In the genomic region with DNA sequence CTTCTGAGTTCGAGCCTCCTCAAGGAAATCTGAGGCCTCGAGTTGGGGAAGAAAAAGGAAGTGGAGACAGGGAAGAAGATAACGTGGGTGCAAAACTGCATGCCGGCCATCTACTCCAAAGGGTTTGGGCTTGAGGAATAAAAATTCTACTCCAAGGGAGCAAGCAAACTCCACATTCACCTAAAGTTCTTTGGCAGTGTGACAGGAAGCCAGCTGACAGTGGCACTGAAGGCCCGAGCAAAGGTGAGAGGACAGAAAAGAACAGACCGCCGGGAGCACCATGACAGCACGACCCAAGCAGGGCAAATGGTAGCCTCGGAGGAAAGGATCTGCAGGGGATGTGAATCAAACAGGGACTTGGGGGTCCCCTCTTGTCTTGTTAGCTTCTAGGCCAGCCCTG, we compare ENCODE assay signal across 8 mouse cellular contexts. TPM values are rescaled to one million over a fixed set of nuclear protein-coding genes. Genes with fewer than 3 reads are reported as not detected.
DNase-seq lines count a peak whose midpoint lies in the region; ATAC-seq and TF ChIP-seq lines count a peak whose summit lies in the region.

No protein-coding gene starts in this region.

- H3K9me3 ChIP-seq in forebrain, embryonic 16.5 days (ENCODE audit: control insufficient read depth, low read length), result no peaks in the 10 kb centered on the region
- H3K9me3 ChIP-seq in kidney, postnatal 0 days (replicated peaks; ENCODE audit: low read length), result no peaks in the 10 kb centered on the region
- no peaks in the 10 kb centered on the region for H3K9me3 ChIP-seq in midbrain, postnatal 0 days (ENCODE audit: low read length)

- H3K9ac ChIP-seq in forebrain, embryonic 16.5 days (replicated peaks; ENCODE audit: low read depth, low read length), result peak overlapping the region; percentile 94
- H3K9ac ChIP-seq in kidney, postnatal 0 days (ENCODE audit: low read depth, low read length), result peak overlapping the region; percentile 80
- peak overlapping the region; percentile 87 for H3K9ac ChIP-seq in midbrain, postnatal 0 days (replicated peaks; ENCODE audit: low read length, poor library complexity, severe bottlenecking)

- no peak for ATAC-seq in forebrain, embryonic 16.5 days
- ATAC-seq in kidney, postnatal 0 days (replicated peaks; ENCODE audit: low FRiP score, low read depth), result no peak
- ATAC-seq in midbrain, postnatal 0 days (ENCODE audit: low FRiP score), result no peak
- ATAC-seq in inflammation-experienced regulatory T-cells, adult 6 months, result no peak

- no peaks in the 10 kb centered on the region for H3K27me3 ChIP-seq in testis, adult 2 months (ENCODE audit: control insufficient read depth, insufficient read depth, low read length)
- H3K27me3 ChIP-seq in forebrain, embryonic 16.5 days (replicated peaks; ENCODE audit: control insufficient read depth, insufficient read depth, low read length), result no peaks in the 10 kb centered on the region
- no peaks in the 10 kb centered on the region for H3K27me3 ChIP-seq in kidney, postnatal 0 days (ENCODE audit: insufficient read depth, low read length)
- H3K27me3 ChIP-seq in midbrain, postnatal 0 days (ENCODE audit: insufficient read depth, low read length), result no peaks in the 10 kb centered on the region

- peak overlapping the region; percentile 82 for H3K4me2 ChIP-seq in forebrain, embryonic 16.5 days (ENCODE audit: low read length)
- H3K4me2 ChIP-seq in kidney, postnatal 0 days (ENCODE audit: low read length), result peak overlapping the region; percentile 76
- peak overlapping the region; percentile 52 for H3K4me2 ChIP-seq in midbrain, postnatal 0 days (ENCODE audit: low read depth, low read length, poor library complexity, severe bottlenecking)

- no peak for TF ChIP-seq CTCF in testis, adult 2 months (IDR thresholded peaks at IDR 0.05; ENCODE audit: control insufficient read depth, insufficient read depth, insufficient replicate concordance, low read depth, low read length)
- TF ChIP-seq CTCF in kidney, postnatal 0 days (IDR thresholded peaks at IDR 0.05; ENCODE audit: low read depth), result no peak
- TF ChIP-seq CTCF in midbrain, postnatal 0 days (IDR thresholded peaks at IDR 0.05), result no peak

- no peak for DNase-seq in testis, postnatal 10 days (ENCODE audit: low spot score)
- DNase-seq in kidney, postnatal 0 days (ENCODE audit: low spot score), result peak; percentile 34
- no peak for DNase-seq in midbrain, postnatal 0 days (ENCODE audit: low spot score)
- no peak for DNase-seq in B cell, adult 2 months
- no peak for DNase-seq in urinary bladder, adult 18-20 months (ENCODE audit: low spot score in 2 of 2)

- H3K36me3 ChIP-seq in testis, adult 2 months (ENCODE audit: control insufficient read depth, insufficient read depth, low read length), result peaks cover 5% of the 10 kb centered on the region
- H3K36me3 ChIP-seq in forebrain, embryonic 16.5 days (ENCODE audit: control insufficient read depth, insufficient read depth), result peaks cover 32% of the 10 kb centered on the region
- peaks cover 46% of the 10 kb centered on the region for H3K36me3 ChIP-seq in kidney, postnatal 0 days (ENCODE audit: insufficient read depth, low read length)
- peaks cover 70% of the 10 kb centered on the region for H3K36me3 ChIP-seq in midbrain, postnatal 0 days (ENCODE audit: insufficient read depth, low read length)

- H3K4me3 ChIP-seq in testis, adult 2 months (ENCODE audit: control insufficient read depth, low read depth, low read length), result peak overlapping the region; percentile 86
- peak overlapping the region; percentile 85 for H3K4me3 ChIP-seq in forebrain, embryonic 16.5 days (replicated peaks; ENCODE audit: low read length)
- peak overlapping the region; percentile 65 for H3K4me3 ChIP-seq in kidney, postnatal 0 days (replicated peaks; ENCODE audit: low read depth, low read length)
- peak overlapping the region; percentile 70 for H3K4me3 ChIP-seq in midbrain, postnatal 0 days (ENCODE audit: low read depth, low read length)

- WGBS in forebrain, embryonic 16.5 days, result 20% methylated on average over 9 of the region's 9 CpGs
- 4% methylated on average over 9 of the region's 9 CpGs for WGBS in kidney, postnatal 0 days
- WGBS in midbrain, postnatal 0 days, result 17% methylated on average over 9 of the region's 9 CpGs

- peaks cover 16% of the 10 kb centered on the region for H3K4me1 ChIP-seq in testis, adult 2 months (ENCODE audit: control insufficient read depth, insufficient read depth, low read length)
- H3K4me1 ChIP-seq in forebrain, embryonic 16.5 days (replicated peaks; ENCODE audit: control insufficient read depth, insufficient read depth, low read length), result peaks cover 14% of the 10 kb centered on the region
- H3K4me1 ChIP-seq in kidney, postnatal 0 days (replicated peaks; ENCODE audit: insufficient read depth, low read length), result peaks cover 10% of the 10 kb centered on the region
- no peaks in the 10 kb centered on the region for H3K4me1 ChIP-seq in midbrain, postnatal 0 days (ENCODE audit: insufficient read depth, low read length)

- H3K27ac ChIP-seq in testis, adult 2 months (ENCODE audit: control insufficient read depth, insufficient read depth, low read depth, low read length), result peak overlapping the region; percentile 75
- H3K27ac ChIP-seq in forebrain, embryonic 16.5 days (ENCODE audit: low read length), result peak overlapping the region; percentile 96
- H3K27ac ChIP-seq in kidney, postnatal 0 days, result peak overlapping the region; percentile 88
- peak overlapping the region; percentile 96 for H3K27ac ChIP-seq in midbrain, postnatal 0 days (ENCODE audit: low read depth, low read length)

- no peak for TF ChIP-seq POLR2A in testis, adult 2 months (IDR thresholded peaks at IDR 0.05; ENCODE audit: control insufficient read depth, low read depth, low read length)

RNA-seq across cellular contexts. Expression of gene Rab1b, which starts 0.8 kb away (rescaled TPM):
- polyA plus RNA-seq in testis, adult 2 months (2012; rRNA removed), result 113 and 124 TPM in 2 replicates
- polyA plus RNA-seq in forebrain, embryonic 16.5 days (2015; fragmentation: Nextera tagmentation; extraction: Ambion mirVana), result 239 and 241 TPM in 2 replicates
- polyA plus RNA-seq in kidney, postnatal 0 days (2015; fragmentation: Nextera tagmentation; extraction: Ambion mirVana), result 270 and 284 TPM in 2 replicates
- 192 and 242 TPM in 2 replicates for total RNA-seq in midbrain, postnatal 0 days (2014; rRNA removed)
- polyA plus RNA-seq in midbrain, postnatal 0 days (2015; fragmentation: Nextera tagmentation; extraction: Ambion mirVana), result 204 and 227 TPM in 2 replicates
- 100 to 1,000 TPM in 2 of 3 experiments, 10 to 100 TPM in 1; 83.1 to 152 (median 102) TPM for polyA plus RNA-seq in inflammation-experienced regulatory T-cells, adult 6 months (2017; shearing (Covaris generic))

RNA-seq across cellular contexts. Expression of gene Cnih2, which starts 7.8 kb away (rescaled TPM):
- polyA plus RNA-seq in testis, adult 2 months (2012; rRNA removed), result 42.8 and 43.5 TPM in 2 replicates
- polyA plus RNA-seq in forebrain, embryonic 16.5 days (2015; fragmentation: Nextera tagmentation; extraction: Ambion mirVana), result 297 and 347 TPM in 2 replicates
- polyA plus RNA-seq in kidney, postnatal 0 days (2015; fragmentation: Nextera tagmentation; extraction: Ambion mirVana), result 4.2 and 4.7 TPM in 2 replicates
- total RNA-seq in midbrain, postnatal 0 days (2014; rRNA removed), result 677 and 753 TPM in 2 replicates
- 547 and 553 TPM in 2 replicates for polyA plus RNA-seq in midbrain, postnatal 0 days (2015; fragmentation: Nextera tagmentation; extraction: Ambion mirVana)
- polyA plus RNA-seq in inflammation-experienced regulatory T-cells, adult 6 months (2017; shearing (Covaris generic)), result under 1 TPM in 2 of 3 experiments, not detected in 1; 0.50 to 0.59 TPM

RNA-seq across cellular contexts. Expression of gene Klc2, which starts 12.3 kb away (rescaled TPM):
- 92.7 and 92.9 TPM in 2 replicates for polyA plus RNA-seq in testis, adult 2 months (2012; rRNA removed)
- 48.1 and 55.5 TPM in 2 replicates for polyA plus RNA-seq in forebrain, embryonic 16.5 days (2015; fragmentation: Nextera tagmentation; extraction: Ambion mirVana)
- polyA plus RNA-seq in kidney, postnatal 0 days (2015; fragmentation: Nextera tagmentation; extraction: Ambion mirVana), result 18.1 and 20.2 TPM in 2 replicates
- 187 and 201 TPM in 2 replicates for total RNA-seq in midbrain, postnatal 0 days (2014; rRNA removed)
- 65.7 and 67.9 TPM in 2 replicates for polyA plus RNA-seq in midbrain, postnatal 0 days (2015; fragmentation: Nextera tagmentation; extraction: Ambion mirVana)
- polyA plus RNA-seq in inflammation-experienced regulatory T-cells, adult 6 months (2017; shearing (Covaris generic)), result 1 to 10 TPM; 4.4 to 5.0 (median 4.7) TPM

RNA-seq across cellular contexts. Expression of gene Yif1a, which starts 17.7 kb away (rescaled TPM):
- 134 and 144 TPM in 2 replicates for polyA plus RNA-seq in testis, adult 2 months (2012; rRNA removed)
- polyA plus RNA-seq in forebrain, embryonic 16.5 days (2015; fragmentation: Nextera tagmentation; extraction: Ambion mirVana), result 54.0 and 56.0 TPM in 2 replicates
- 129 and 132 TPM in 2 replicates for polyA plus RNA-seq in kidney, postnatal 0 days (2015; fragmentation: Nextera tagmentation; extraction: Ambion mirVana)
- total RNA-seq in midbrain, postnatal 0 days (2014; rRNA removed), result 40.4 and 53.9 TPM in 2 replicates
- 38.8 and 49.9 TPM in 2 replicates for polyA plus RNA-seq in midbrain, postnatal 0 days (2015; fragmentation: Nextera tagmentation; extraction: Ambion mirVana)
- polyA plus RNA-seq in inflammation-experienced regulatory T-cells, adult 6 months (2017; shearing (Covaris generic)), result 10 to 100 TPM; 45.7 to 65.4 (median 46.2) TPM

RNA-seq across cellular contexts. Expression of gene Tmem151a, which starts 20.7 kb away (rescaled TPM):
- 22.5 and 22.6 TPM in 2 replicates for polyA plus RNA-seq in testis, adult 2 months (2012; rRNA removed)
- 8.0 and 15.8 TPM in 2 replicates for polyA plus RNA-seq in forebrain, embryonic 16.5 days (2015; fragmentation: Nextera tagmentation; extraction: Ambion mirVana)
- 1.4 and 2.1 TPM in 2 replicates for polyA plus RNA-seq in kidney, postnatal 0 days (2015; fragmentation: Nextera tagmentation; extraction: Ambion mirVana)
- total RNA-seq in midbrain, postnatal 0 days (2014; rRNA removed), result 54.0 and 64.0 TPM in 2 replicates
- 64.2 and 72.0 TPM in 2 replicates for polyA plus RNA-seq in midbrain, postnatal 0 days (2015; fragmentation: Nextera tagmentation; extraction: Ambion mirVana)
- polyA plus RNA-seq in inflammation-experienced regulatory T-cells, adult 6 months (2017; shearing (Covaris generic)), result not detected
